Mouse (Mus musculus) adrenal gland, postnatal 4 days (tissue): ENCODE data around the gene Limch1. TPM values are rescaled to one million over a fixed set of nuclear protein-coding genes. Genes with fewer than 3 reads are reported as not detected.

Experiments used
- DNase-seq, 2 experiments: peaks; one replicate each; pipeline ENCODE4 v3.0.0; 2021 to 2022; ENCODE audit warnings: low spot score in 2 of 2, mixed read lengths in 2 of 2
- total RNA-seq, 2 experiments: library from RNA; stranded (reverse); gene quantifications; 2 replicates each; pipeline ENCODE4 v1.2.3; 2021

Limch1 gene
- total RNA-seq, 2 experiments from 2014 or later = 150 to 161 TPM

GRCm38 (mm10) chr5:66913791-66914190 lies 168.2 kb downstream of the Limch1 start:
- no peak for DNase-seq

- DNase-seq = no peak
Measured at GRCm38 (mm10) chr5:66917353-66918315, 172.0 kb downstream of the Limch1 start.

- no peak for DNase-seq
Measured at GRCm38 (mm10) chr5:66918316-66919305, 173.0 kb downstream of the Limch1 start.

- DNase-seq = no peak
Measured at GRCm38 (mm10) chr5:66922582-66922981, 177.0 kb downstream of the Limch1 start.

- no peak for DNase-seq
Measured at GRCm38 (mm10) chr5:66929291-66929690, 183.7 kb downstream of the Limch1 start.

GRCm38 (mm10) chr5:66933134-66933804 lies 187.6 kb downstream of the Limch1 start:
- no peak for DNase-seq

GRCm38 (mm10) chr5:66934585-66934984 lies 189.0 kb downstream of the Limch1 start:
- DNase-seq = no peak

GRCm38 (mm10) chr5:66937376-66937775 lies 191.7 kb downstream of the Limch1 start:
- no peak for DNase-seq

GRCm38 (mm10) chr5:66941710-66942450 lies 196.3 kb downstream of the Limch1 start:
- no peak for DNase-seq

GRCm38 (mm10) chr5:66942922-66943321 lies 197.3 kb downstream of the Limch1 start:
- DNase-seq = no peak

GRCm38 (mm10) chr5:66943521-66943920 lies 197.9 kb downstream of the Limch1 start:
- no peak for DNase-seq

GRCm38 (mm10) chr5:66947958-66948357 lies 202.3 kb downstream of the Limch1 start:
- DNase-seq = no peak

GRCm38 (mm10) chr5:66949098-66949692 lies 203.6 kb downstream of the Limch1 start:
- no peak for DNase-seq

GRCm38 (mm10) chr5:66953375-66953774 lies 207.7 kb downstream of the Limch1 start:
- DNase-seq = no peak

- DNase-seq = no peak
Measured at GRCm38 (mm10) chr5:66953971-66954644, 208.5 kb downstream of the Limch1 start.

GRCm38 (mm10) chr5:66955245-66955644 lies 209.6 kb downstream of the Limch1 start:
- DNase-seq = no peak

GRCm38 (mm10) chr5:66957656-66958055 lies 212.0 kb downstream of the Limch1 start:
- DNase-seq = no peak

GRCm38 (mm10) chr5:66958118-66958517 lies 212.5 kb downstream of the Limch1 start:
- no peak for DNase-seq

- DNase-seq = no peak
Measured at GRCm38 (mm10) chr5:66959968-66960367, 214.3 kb downstream of the Limch1 start.
